29 mouse cellular contexts compared by ENCODE assay signal in the genomic region with DNA sequence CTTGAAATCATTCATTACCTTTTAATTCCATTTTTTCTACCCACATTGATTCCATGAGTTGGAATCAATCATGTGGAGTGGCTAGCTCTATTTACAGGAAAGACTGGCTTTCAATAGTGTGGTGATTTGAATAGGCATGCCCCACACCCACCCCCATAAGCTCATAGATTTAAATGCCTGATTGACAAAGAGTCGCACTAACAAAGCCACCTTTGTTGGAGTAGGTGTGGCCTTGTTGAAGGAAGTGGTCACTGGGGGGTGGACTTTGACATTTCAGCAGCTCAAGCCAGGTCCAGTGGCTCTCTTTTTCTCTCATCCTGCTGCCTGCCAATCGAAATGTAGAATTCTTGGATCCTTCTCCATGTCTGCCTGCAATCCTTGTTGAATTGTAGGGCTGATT.
"Had no signal": no experiment of that assay in that cellular context is flagged by ENCODE, and none has a peak within 500 bp of the region (broad histone marks: within the 10 kb centered on the region; RNA-seq: fewer than 3 reads in every experiment).

No protein-coding gene starts in this region.

- H3K4me3 ChIP-seq: limb, embryonic 10.5 days; limb, embryonic 12.5 days; limb, embryonic 13.5 days; limb, embryonic 15.5 days; liver, embryonic 12.5 days; liver, embryonic 13.5 days; liver, embryonic 15.5 days; lung, embryonic 15.5 days; megakaryocyte, embryonic 14.5 days; midbrain, embryonic 10.5 days; midbrain, embryonic 12.5 days; midbrain, embryonic 13.5 days; midbrain, embryonic 15.5 days; myocyte; neural tube, embryonic 12.5 days; neural tube, embryonic 13.5 days had no signal

- DNase-seq: left cerebral cortex, postnatal 4 days; liver; liver, embryonic 13.5 days; liver, postnatal 0 days; lung, adult 18-20 months; lung, adult 2 months; lung, embryonic 14.5 days; lung, postnatal 10 days; lung, postnatal 14 days; lung, postnatal 36 days; lung, postnatal 4 days; midbrain, embryonic 14.5 days had no signal

- H3K27me3 ChIP-seq: limb, embryonic 12.5 days; limb, embryonic 13.5 days; limb, embryonic 15.5 days; liver, embryonic 12.5 days; liver, embryonic 13.5 days; liver, embryonic 15.5 days; lung, embryonic 15.5 days; megakaryocyte, embryonic 14.5 days; midbrain, embryonic 12.5 days; midbrain, embryonic 13.5 days; midbrain, embryonic 15.5 days; neural tube, embryonic 12.5 days; neural tube, embryonic 13.5 days had no signal

- H3K9me3 ChIP-seq: limb, embryonic 10.5 days; limb, embryonic 13.5 days; limb, embryonic 15.5 days; liver, embryonic 12.5 days; liver, embryonic 13.5 days; liver, embryonic 15.5 days; lung, embryonic 15.5 days; megakaryocyte, embryonic 14.5 days; midbrain, embryonic 12.5 days; midbrain, embryonic 13.5 days; midbrain, embryonic 15.5 days; neural tube, embryonic 13.5 days had no signal

- H3K9ac ChIP-seq: limb, embryonic 12.5 days; limb, embryonic 13.5 days; limb, embryonic 15.5 days; liver, embryonic 12.5 days; liver, embryonic 13.5 days; liver, embryonic 14.5 days; liver, embryonic 15.5 days; liver, postnatal 0 days; lung, embryonic 14.5 days; lung, embryonic 15.5 days; midbrain, embryonic 12.5 days; midbrain, embryonic 13.5 days; midbrain, embryonic 15.5 days; neural tube, embryonic 12.5 days; neural tube, embryonic 13.5 days had no signal

- H3K27ac ChIP-seq: limb, embryonic 10.5 days; limb, embryonic 12.5 days; limb, embryonic 13.5 days; limb, embryonic 15.5 days; liver, embryonic 12.5 days; liver, embryonic 13.5 days; liver, embryonic 14.5 days; liver, embryonic 15.5 days; lung, embryonic 15.5 days; macrophage; midbrain, embryonic 10.5 days; midbrain, embryonic 12.5 days; midbrain, embryonic 13.5 days; midbrain, embryonic 15.5 days; neural tube, embryonic 12.5 days; neural tube, embryonic 13.5 days had no signal

- H3K4me1 ChIP-seq: limb, embryonic 10.5 days; limb, embryonic 12.5 days; limb, embryonic 13.5 days; limb, embryonic 15.5 days; liver, embryonic 12.5 days; liver, embryonic 13.5 days; liver, embryonic 15.5 days; lung, embryonic 15.5 days; megakaryocyte, embryonic 14.5 days; midbrain, embryonic 10.5 days; midbrain, embryonic 12.5 days; midbrain, embryonic 13.5 days; midbrain, embryonic 15.5 days; neural tube, embryonic 12.5 days; neural tube, embryonic 13.5 days had no signal

- H3K36me3 ChIP-seq: limb, embryonic 10.5 days; limb, embryonic 12.5 days; limb, embryonic 13.5 days; limb, embryonic 15.5 days; liver, embryonic 12.5 days; liver, embryonic 13.5 days; liver, embryonic 15.5 days; lung, embryonic 15.5 days; midbrain, embryonic 10.5 days; midbrain, embryonic 12.5 days; midbrain, embryonic 13.5 days; midbrain, embryonic 15.5 days; neural tube, embryonic 12.5 days; neural tube, embryonic 13.5 days had no signal
